Mouse (Mus musculus): ENCODE measurements around the gene Tacr2.

Tacr2 gene

GRCm38 (mm10) chr10:62239270-62239669, 13.0 kb upstream of the Tacr2 start:
- peak; percentile 91 for DNase-seq (ENCODE audit: low read depth, low spot score)

- no peak for DNase-seq (ENCODE audit: low read depth, low spot score)
Measured at GRCm38 (mm10) chr10:62242358-62242757, 9.9 kb upstream of the Tacr2 start.

- DNase-seq (ENCODE audit: low read depth, low spot score), result peak; percentile 40
Measured at GRCm38 (mm10) chr10:62242896-62243295, 9.3 kb upstream of the Tacr2 start.

- DNase-seq (ENCODE audit: low read depth, low spot score), result no peak
Measured at GRCm38 (mm10) chr10:62244067-62244466, 8.2 kb upstream of the Tacr2 start.

GRCm38 (mm10) chr10:62247156-62247555, 5.1 kb upstream of the Tacr2 start:
- no peak for DNase-seq (ENCODE audit: low read depth, low spot score)

GRCm38 (mm10) chr10:62247815-62248214, 4.4 kb upstream of the Tacr2 start:
- no peak for DNase-seq (ENCODE audit: low read depth, low spot score)

GRCm38 (mm10) chr10:62252496-62253235, 428 bp downstream of the Tacr2 start:
- DNase-seq (ENCODE audit: low read depth, low spot score), result no peak

GRCm38 (mm10) chr10:62258298-62258697, 6.1 kb downstream of the Tacr2 start:
- DNase-seq (ENCODE audit: low read depth, low spot score), result no peak

- peak; percentile 21 for DNase-seq (ENCODE audit: low read depth, low spot score)
Measured at GRCm38 (mm10) chr10:62261115-62261886, 9.1 kb downstream of the Tacr2 start.

- no peak for DNase-seq (ENCODE audit: low read depth, low spot score)
Measured at GRCm38 (mm10) chr10:62264299-62264698, 12.1 kb downstream of the Tacr2 start.

GRCm38 (mm10) chr10:62269278-62269677, 17.0 kb downstream of the Tacr2 start:
- no peak for DNase-seq (ENCODE audit: low read depth, low spot score)

GRCm38 (mm10) chr10:62275235-62275634, 23.0 kb downstream of the Tacr2 start:
- DNase-seq (ENCODE audit: low read depth, low spot score), result peak; percentile 60

- DNase-seq (ENCODE audit: low read depth, low spot score), result no peak
Measured at GRCm38 (mm10) chr10:62277499-62278293, 25.5 kb downstream of the Tacr2 start.

GRCm38 (mm10) chr10:62279066-62279465, 26.8 kb downstream of the Tacr2 start:
- no peak for DNase-seq (ENCODE audit: low read depth, low spot score)

GRCm38 (mm10) chr10:62279671-62280070, 27.4 kb downstream of the Tacr2 start:
- DNase-seq (ENCODE audit: low read depth, low spot score), result no peak

- DNase-seq (ENCODE audit: low read depth, low spot score), result no peak
Measured at GRCm38 (mm10) chr10:62282782-62283181, 30.5 kb downstream of the Tacr2 start.

- no peak for DNase-seq (ENCODE audit: low read depth, low spot score)
Measured at GRCm38 (mm10) chr10:62283206-62283792, 31.1 kb downstream of the Tacr2 start.

- peak; percentile 22 for DNase-seq (ENCODE audit: low read depth, low spot score)
Measured at GRCm38 (mm10) chr10:62287460-62288124, 35.4 kb downstream of the Tacr2 start.

GRCm38 (mm10) chr10:62294112-62294511, 41.9 kb downstream of the Tacr2 start:
- no peak for DNase-seq (ENCODE audit: low read depth, low spot score)

- DNase-seq (ENCODE audit: low read depth, low spot score), result no peak
Measured at GRCm38 (mm10) chr10:62296086-62296872, 44.0 kb downstream of the Tacr2 start.
